Mouse (Mus musculus): ENCODE results near the gene Gm21915. TPM values are rescaled to one million over a fixed set of nuclear protein-coding genes. Genes with fewer than 3 reads are reported as not detected.

Gm21915 gene
- total and polyA plus RNA-seq, 3 experiments, result 0.66 TPM; not detected in 2

DNA sequence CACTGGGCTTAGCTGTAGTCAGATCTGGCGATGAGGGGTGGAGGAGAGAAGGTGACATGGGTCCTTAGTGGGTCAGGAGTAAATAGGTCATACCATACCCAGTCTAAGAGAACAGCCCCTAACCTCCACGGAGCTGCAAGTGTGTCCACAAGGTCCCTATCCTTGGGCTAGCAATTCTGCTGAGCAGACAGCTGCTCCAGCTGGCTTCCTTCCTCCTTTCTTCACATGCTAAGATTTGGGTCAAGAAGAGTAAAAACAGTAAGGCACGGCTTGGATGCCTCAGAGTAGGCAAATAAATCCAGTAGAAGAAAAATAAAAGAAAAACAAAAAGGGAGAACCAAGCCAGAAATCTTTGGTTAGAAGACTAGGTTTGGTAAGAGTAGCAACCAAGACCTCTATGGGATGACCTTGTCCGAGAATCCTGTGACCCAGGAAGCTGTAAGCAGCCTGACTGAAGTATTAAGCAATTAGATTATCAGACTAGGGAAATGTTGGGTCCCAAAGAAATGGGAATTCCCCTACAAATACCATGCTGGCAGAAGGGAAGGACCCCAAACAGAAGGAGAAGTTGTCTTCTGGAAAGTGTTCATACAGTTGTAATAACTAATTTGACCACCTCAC is 19.1 kb upstream of the Gm21915 start:
- Histone ChIP-seq H3K4me3 (ENCODE audit: low read depth, low read length) (no peak overlapping the region), H3K4me1 (ENCODE audit: insufficient read depth, low read depth, low read length) (no peaks in the 10 kb centered on the region), H3K9me3 (replicated peaks) (no peaks in the 10 kb centered on the region), H3K36me3 (replicated peaks) (no peaks in the 10 kb centered on the region), H3K27me3 (ENCODE audit: insufficient read depth, low read length) (no peaks in the 10 kb centered on the region)
- ATAC-seq (ENCODE audit: extremely low read depth, insufficient number of reproducible peaks, low FRiP score, poor library complexity, severe bottlenecking) (no peak), DNase-seq (ENCODE audit: low spot score) (no peak)
- TF ChIP-seq POLR2AphosphoS5 (IDR thresholded peaks at IDR 0.05; ENCODE audit: insufficient replicate concordance, low read depth, low read length) (no peak), TAL1 (conservative IDR thresholded peaks at IDR 0.05; ENCODE audit: low read depth, low read length) (no peak), GATA2 (IDR thresholded peaks at IDR 0.05; ENCODE audit: borderline replicate concordance, low read depth, low read length) (no peak), GATA1 (IDR thresholded peaks at IDR 0.05; ENCODE audit: borderline replicate concordance, low read length) (no peak), CTCF (IDR thresholded peaks at IDR 0.05; ENCODE audit: low read depth, low read length) (no peak)

DNA sequence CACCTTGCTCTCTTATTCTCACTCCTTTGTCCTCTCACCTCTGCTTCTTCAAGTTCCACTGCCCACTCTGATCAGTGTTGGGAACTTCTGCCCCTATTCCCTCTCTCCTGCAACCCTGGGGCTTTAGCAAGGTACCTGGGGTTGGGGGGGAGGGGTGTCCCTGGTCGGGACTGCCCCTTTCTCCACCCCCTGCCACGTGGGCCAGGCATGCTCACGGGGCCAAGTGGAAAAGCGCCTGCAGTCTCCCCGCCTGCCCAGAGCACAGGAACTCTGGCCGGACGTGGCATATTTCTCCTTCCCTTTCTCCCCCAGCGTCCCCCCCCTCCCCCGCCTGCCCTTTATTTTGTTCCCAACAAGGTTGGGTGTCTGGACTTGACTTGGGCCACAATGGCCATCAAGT is 17.7 kb upstream of the Gm21915 start:
- ATAC-seq (ENCODE audit: extremely low read depth, insufficient number of reproducible peaks, low FRiP score, poor library complexity, severe bottlenecking) (no peak), DNase-seq (ENCODE audit: low spot score) (no peak)
- Histone ChIP-seq H3K27me3 (ENCODE audit: insufficient read depth, low read length) (no peaks in the 10 kb centered on the region), H3K4me1 (ENCODE audit: insufficient read depth, low read depth, low read length) (no peaks in the 10 kb centered on the region), H3K36me3 (replicated peaks) (no peaks in the 10 kb centered on the region), H3K4me3 (ENCODE audit: low read depth, low read length) (no peak overlapping the region), H3K9me3 (replicated peaks) (no peaks in the 10 kb centered on the region)
- no peak for TF ChIP-seq GATA1 (IDR thresholded peaks at IDR 0.05; ENCODE audit: borderline replicate concordance, low read length)
- no peak for TF ChIP-seq GATA2 (IDR thresholded peaks at IDR 0.05; ENCODE audit: borderline replicate concordance, low read depth, low read length)
- TF ChIP-seq CTCF (IDR thresholded peaks at IDR 0.05; ENCODE audit: low read depth, low read length), result no peak
- no peak for TF ChIP-seq POLR2AphosphoS5 (IDR thresholded peaks at IDR 0.05; ENCODE audit: insufficient replicate concordance, low read depth, low read length)
- no peak for TF ChIP-seq TAL1 (conservative IDR thresholded peaks at IDR 0.05; ENCODE audit: low read depth, low read length)

DNA sequence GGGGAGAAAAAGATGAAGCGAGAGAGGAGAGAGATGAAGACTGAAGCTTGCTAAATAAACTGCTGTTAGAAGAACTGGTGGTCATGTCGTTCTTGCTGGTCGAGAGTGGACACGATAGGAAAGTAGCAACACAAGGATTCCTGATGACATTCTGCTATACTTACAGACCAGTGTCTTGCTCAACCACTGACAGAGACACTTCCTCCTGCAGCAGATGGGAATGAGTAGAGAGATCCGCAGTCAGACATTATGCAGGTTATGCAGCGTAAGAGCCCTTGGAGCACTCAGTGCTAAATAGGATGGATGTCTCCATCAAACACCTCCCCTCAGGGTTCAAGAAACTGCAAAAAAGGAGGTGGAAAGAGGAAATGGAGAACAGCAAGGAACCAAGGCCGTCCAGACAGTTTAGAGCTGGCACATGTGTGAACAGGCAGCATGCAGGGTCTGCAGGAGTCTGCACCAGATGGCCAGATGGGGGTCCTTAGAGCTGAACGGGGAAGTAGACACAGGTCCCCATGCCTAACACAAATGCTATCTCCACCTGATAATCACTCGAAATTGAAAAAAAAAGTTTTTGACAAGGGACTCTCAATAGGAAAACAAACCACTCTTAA is 4.1 kb upstream of the Gm21915 start:
- no peaks in the 10 kb centered on the region for H3K27me3 ChIP-seq (ENCODE audit: insufficient read depth, low read length)
- H3K36me3 ChIP-seq (replicated peaks), result no peaks in the 10 kb centered on the region
- no peak for DNase-seq (ENCODE audit: low spot score)
- no peak for ATAC-seq (ENCODE audit: extremely low read depth, insufficient number of reproducible peaks, low FRiP score, poor library complexity, severe bottlenecking)
- H3K4me3 ChIP-seq (ENCODE audit: low read depth, low read length), result no peak overlapping the region
- TF ChIP-seq GATA2 (IDR thresholded peaks at IDR 0.05; ENCODE audit: borderline replicate concordance, low read depth, low read length) (no peak), GATA1 (IDR thresholded peaks at IDR 0.05; ENCODE audit: borderline replicate concordance, low read length) (no peak), POLR2AphosphoS5 (IDR thresholded peaks at IDR 0.05; ENCODE audit: insufficient replicate concordance, low read depth, low read length) (no peak), TAL1 (conservative IDR thresholded peaks at IDR 0.05; ENCODE audit: low read depth, low read length) (no peak)
- no peaks in the 10 kb centered on the region for H3K4me1 ChIP-seq (ENCODE audit: insufficient read depth, low read depth, low read length)
- H3K9me3 ChIP-seq (replicated peaks), result no peaks in the 10 kb centered on the region

DNA sequence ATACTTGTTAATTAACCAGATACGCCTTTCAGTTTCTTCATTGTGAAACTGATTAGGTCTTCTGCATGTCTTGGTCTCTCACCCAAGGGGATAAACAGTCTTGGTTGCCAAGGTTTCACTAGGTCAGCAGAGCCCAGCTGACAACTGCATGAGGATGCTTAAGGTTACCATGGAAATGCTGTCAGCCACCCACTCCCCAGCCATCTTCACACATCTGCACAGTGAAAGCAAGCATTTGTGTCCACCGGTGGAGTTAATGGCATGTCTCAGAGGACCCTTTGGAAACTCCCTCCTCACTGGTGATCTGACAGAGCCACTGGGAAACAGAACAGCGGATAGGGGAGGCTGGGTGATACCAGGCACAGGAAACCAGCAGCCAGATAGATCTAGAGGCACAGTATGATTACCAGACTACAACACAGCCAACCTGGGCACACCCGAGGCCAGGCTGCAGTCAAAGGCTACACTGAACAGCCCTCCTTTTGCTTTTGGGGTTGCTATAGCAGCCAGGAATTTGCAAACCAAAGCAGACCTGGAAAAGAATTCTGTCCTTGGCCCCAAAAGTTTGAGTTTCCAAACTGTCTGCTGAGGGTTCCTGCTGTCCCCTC is 1.0 kb downstream of the Gm21915 start:
- ATAC-seq (ENCODE audit: extremely low read depth, insufficient number of reproducible peaks, low FRiP score, poor library complexity, severe bottlenecking) (no peak), DNase-seq (ENCODE audit: low spot score) (no peak)
- Histone ChIP-seq H3K4me1 (ENCODE audit: insufficient read depth, low read depth, low read length) (no peaks in the 10 kb centered on the region), H3K9me3 (replicated peaks) (no peaks in the 10 kb centered on the region), H3K27me3 (ENCODE audit: insufficient read depth, low read length) (no peaks in the 10 kb centered on the region), H3K36me3 (replicated peaks) (no peaks in the 10 kb centered on the region), H3K4me3 (ENCODE audit: low read depth, low read length) (no peak overlapping the region)
- TF ChIP-seq TAL1 (conservative IDR thresholded peaks at IDR 0.05; ENCODE audit: low read depth, low read length) (no peak), GATA2 (IDR thresholded peaks at IDR 0.05; ENCODE audit: borderline replicate concordance, low read depth, low read length) (no peak), CTCF (IDR thresholded peaks at IDR 0.05; ENCODE audit: low read depth, low read length) (no peak), POLR2AphosphoS5 (IDR thresholded peaks at IDR 0.05; ENCODE audit: insufficient replicate concordance, low read depth, low read length) (no peak), GATA1 (IDR thresholded peaks at IDR 0.05; ENCODE audit: borderline replicate concordance, low read length) (no peak)

DNA sequence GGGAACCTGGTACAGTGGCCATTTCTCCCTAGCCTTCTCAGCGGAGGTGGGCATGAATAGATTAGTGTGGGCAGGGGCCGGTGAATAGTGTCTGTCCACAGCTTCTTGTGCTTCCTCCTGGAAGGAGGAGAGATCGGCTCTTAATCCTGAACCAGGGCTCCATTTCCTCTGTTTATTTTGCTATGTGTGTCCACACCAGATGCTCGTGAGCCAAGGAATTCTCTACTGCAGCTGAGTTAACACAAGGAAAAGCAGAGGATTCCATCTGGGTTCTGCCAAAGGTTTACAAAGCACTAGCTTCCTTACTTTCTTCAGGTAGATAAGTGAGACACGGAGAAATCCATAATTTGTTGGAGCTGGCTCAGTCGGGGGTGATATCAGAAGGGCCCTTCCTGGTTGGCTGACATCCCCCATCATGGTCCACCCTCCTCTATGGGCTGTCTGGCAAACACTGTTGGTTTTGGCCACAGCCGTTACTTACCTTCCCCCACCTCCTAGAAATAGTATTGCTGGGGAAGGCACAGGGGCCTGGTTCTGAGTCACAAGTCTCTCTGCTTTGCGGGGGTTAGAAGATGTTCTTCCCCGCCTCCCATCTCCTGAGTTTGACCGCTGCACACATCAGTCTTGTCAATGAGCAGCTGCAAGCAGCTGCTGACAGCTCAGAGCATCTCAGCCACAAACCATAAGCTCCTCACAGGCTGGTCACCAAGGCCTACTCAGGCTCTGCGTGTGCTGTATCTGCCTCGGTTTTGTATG is 5.0 kb downstream of the Gm21915 start:
- DNase-seq (ENCODE audit: low spot score), result no peak
- H3K9me3 ChIP-seq (replicated peaks), result no peaks in the 10 kb centered on the region

DNA sequence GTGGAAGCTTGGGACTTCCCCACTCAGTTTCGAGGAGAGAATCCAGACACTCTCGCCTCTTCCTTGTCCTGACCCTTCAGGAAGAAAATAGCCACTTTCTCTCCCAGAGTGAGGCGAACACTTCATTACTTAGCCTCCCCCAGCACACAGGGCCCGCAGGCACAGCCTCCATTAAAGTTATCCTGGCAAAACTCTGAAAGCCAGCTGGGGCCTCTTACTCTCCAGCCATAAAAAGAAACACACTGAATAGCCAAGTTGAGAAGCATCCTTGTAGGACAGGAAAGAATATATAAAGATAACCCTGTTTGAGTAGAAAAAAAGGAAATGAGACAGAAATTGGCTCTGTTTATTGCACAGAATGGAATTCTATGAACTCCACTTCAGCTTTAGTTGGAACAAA is 8.2 kb downstream of the Gm21915 start:
- Histone ChIP-seq H3K27me3 (ENCODE audit: insufficient read depth, low read length) (no peaks in the 10 kb centered on the region), H3K4me3 (ENCODE audit: low read depth, low read length) (no peak overlapping the region), H3K36me3 (replicated peaks) (no peaks in the 10 kb centered on the region), H3K4me1 (ENCODE audit: insufficient read depth, low read depth, low read length) (no peaks in the 10 kb centered on the region), H3K9me3 (replicated peaks) (no peaks in the 10 kb centered on the region)
- TF ChIP-seq GATA2 (IDR thresholded peaks at IDR 0.05; ENCODE audit: borderline replicate concordance, low read depth, low read length), result no peak
- no peak for TF ChIP-seq CTCF (IDR thresholded peaks at IDR 0.05; ENCODE audit: low read depth, low read length)
- TF ChIP-seq POLR2AphosphoS5 (IDR thresholded peaks at IDR 0.05; ENCODE audit: insufficient replicate concordance, low read depth, low read length), result no peak
- no peak for TF ChIP-seq TAL1 (conservative IDR thresholded peaks at IDR 0.05; ENCODE audit: low read depth, low read length)
- TF ChIP-seq GATA1 (IDR thresholded peaks at IDR 0.05; ENCODE audit: borderline replicate concordance, low read length), result no peak
- no peak for ATAC-seq (ENCODE audit: extremely low read depth, insufficient number of reproducible peaks, low FRiP score, poor library complexity, severe bottlenecking)
- no peak for DNase-seq (ENCODE audit: low spot score)

More for the DNA sequence above, 5.0 kb downstream of the Gm21915 start:
- Histone ChIP-seq H3K36me3 (replicated peaks) (no peaks in the 10 kb centered on the region), H3K27me3 (ENCODE audit: insufficient read depth, low read length) (no peaks in the 10 kb centered on the region), H3K4me3 (ENCODE audit: low read depth, low read length) (no peak overlapping the region), H3K4me1 (ENCODE audit: insufficient read depth, low read depth, low read length) (no peaks in the 10 kb centered on the region)
- no peak for TF ChIP-seq POLR2AphosphoS5 (IDR thresholded peaks at IDR 0.05; ENCODE audit: insufficient replicate concordance, low read depth, low read length)
- no peak for TF ChIP-seq TAL1 (conservative IDR thresholded peaks at IDR 0.05; ENCODE audit: low read depth, low read length)
- TF ChIP-seq GATA1 (IDR thresholded peaks at IDR 0.05; ENCODE audit: borderline replicate concordance, low read length), result no peak
- TF ChIP-seq GATA2 (IDR thresholded peaks at IDR 0.05; ENCODE audit: borderline replicate concordance, low read depth, low read length), result no peak
- no peak for ATAC-seq (ENCODE audit: extremely low read depth, insufficient number of reproducible peaks, low FRiP score, poor library complexity, severe bottlenecking)

Measured in G1E (cell line).